Mouse (Mus musculus): Measurements from ENCODE around the gene Zc3h14. TPM values are rescaled to one million over a fixed set of nuclear protein-coding genes. Genes with fewer than 3 reads are reported as not detected.

Gene Zc3h14
- 126 and 127 TPM in 2 replicates for polyA plus RNA-seq (2015; fragmentation: Nextera tagmentation; extraction: Ambion mirVana)

DNA sequence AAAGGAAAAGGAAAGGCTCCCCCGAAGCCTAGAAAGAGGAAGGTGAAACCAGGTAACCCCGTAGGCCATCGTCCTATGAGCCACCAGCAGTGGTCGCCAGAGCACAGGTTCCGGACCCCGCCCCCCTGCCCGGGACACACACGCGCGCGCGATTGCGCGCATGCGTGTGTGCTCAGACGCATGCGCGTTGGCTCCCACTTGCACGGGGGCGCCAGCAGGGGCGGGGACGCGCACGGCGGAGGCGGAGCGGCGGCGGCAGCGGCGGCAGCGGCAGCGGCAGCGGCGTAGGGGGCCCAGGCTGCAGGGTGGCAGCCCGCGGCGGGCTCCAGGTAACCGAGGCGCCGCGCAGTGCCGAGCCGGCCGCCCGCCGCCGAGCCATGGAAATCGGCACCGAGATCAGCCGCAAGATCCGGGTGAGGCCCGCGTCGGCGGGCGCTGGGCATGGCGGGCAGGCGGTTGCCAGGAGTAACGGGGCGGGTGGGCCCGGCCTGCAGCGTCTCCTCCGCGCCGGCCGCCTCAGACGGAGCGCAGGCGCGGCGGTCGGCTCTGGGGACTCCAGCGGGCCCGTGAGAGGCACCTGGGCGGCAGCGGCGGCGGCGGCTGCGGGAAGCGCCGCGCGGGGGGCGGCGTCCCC, at the start of gene Zc3h14:
Gene Zc3h14, plus strand, starts transcription at position 219 of the 634 bp plus-strand sequence.
- ATAC-seq (replicated peaks): peak; percentile 91
- WGBS: under 1% methylated on average over 84 of the region's 87 CpGs
- no peaks in the 10 kb centered on the region for H3K36me3 ChIP-seq
- H3K4me3 ChIP-seq: peak within 1 kb of the TSS; percentile 97
- H3K27ac ChIP-seq (replicated peaks): peak within 1 kb of the TSS; percentile 96
- H3K9ac ChIP-seq (replicated peaks): peak within 1 kb of the TSS; percentile 94
- no peaks in the 10 kb centered on the region for H3K27me3 ChIP-seq
- peaks cover 43% of the 10 kb centered on the region for H3K4me1 ChIP-seq
- peak within 1 kb of the TSS; percentile 69 for H3K4me2 ChIP-seq (replicated peaks)
- H3K9me3 ChIP-seq: no peaks in the 10 kb centered on the region

DNA sequence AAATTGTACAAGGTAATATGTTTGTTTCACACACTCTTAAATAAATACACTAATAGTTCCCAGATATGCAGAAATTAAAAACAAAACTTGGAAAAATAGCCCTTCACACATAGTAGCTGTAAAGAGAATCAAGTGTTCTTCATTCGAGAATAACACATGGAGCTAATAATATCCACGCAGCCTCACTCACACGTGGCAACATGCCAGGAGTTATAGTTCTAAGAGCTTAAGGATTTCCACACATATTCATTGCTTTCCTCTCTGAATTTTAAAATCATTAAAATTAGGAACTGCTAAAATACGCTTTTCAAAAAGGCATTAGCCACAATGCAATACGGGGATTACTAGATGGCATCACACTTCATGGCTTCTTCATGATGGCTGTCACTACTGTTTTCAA, 49.6 kb upstream of the Zc3h14 start:
- 64% methylated on average over 5 of the region's 5 CpGs for WGBS
- Histone ChIP-seq H3K27me3 (no peaks in the 10 kb centered on the region), H3K9me3 (no peaks in the 10 kb centered on the region), H3K4me2 (replicated peaks) (no peak overlapping the region), H3K4me1 (peaks cover 7% of the 10 kb centered on the region; the same call in 1 of the 2 replicates), H3K4me3 (no peak overlapping the region), H3K36me3 (no peaks in the 10 kb centered on the region), H3K9ac (replicated peaks) (no peak overlapping the region), H3K27ac (replicated peaks) (no peak overlapping the region)
- ATAC-seq (replicated peaks): no peak

GRCm38 (mm10) chr12:98701564-98701963, 45.2 kb upstream of the Zc3h14 start:
- Histone ChIP-seq H3K4me1 (peaks cover 2% of the 10 kb centered on the region; the same call in 1 of the 2 replicates), H3K9ac (replicated peaks) (no peak overlapping the region), H3K4me2 (replicated peaks) (no peak overlapping the region), H3K4me3 (no peak overlapping the region), H3K27me3 (no peaks in the 10 kb centered on the region), H3K27ac (replicated peaks) (peak overlapping the region; percentile 75), H3K9me3 (no peaks in the 10 kb centered on the region), H3K36me3 (0 out of 2 replicates have a peak, but pooled peaks cover 3% of the 10 kb centered on the region)
- ATAC-seq (replicated peaks): peak; percentile 66
- WGBS: 66% methylated on average over 9 of the region's 9 CpGs

GRCm38 (mm10) chr12:98703554-98703953, 43.2 kb upstream of the Zc3h14 start:
- no peak overlapping the region for H3K9ac ChIP-seq (replicated peaks)
- no peak overlapping the region for H3K4me3 ChIP-seq
- WGBS: 88% methylated on average over 2 of the region's 2 CpGs
- H3K4me2 ChIP-seq (replicated peaks): no peak overlapping the region
- no peaks in the 10 kb centered on the region for H3K27me3 ChIP-seq
- 0 out of 2 replicates have a peak, but pooled peaks cover 3% of the 10 kb centered on the region for H3K36me3 ChIP-seq
- no peak overlapping the region for H3K27ac ChIP-seq (replicated peaks)
- no peaks in the 10 kb centered on the region for H3K9me3 ChIP-seq
- no peaks in the 10 kb centered on the region for H3K4me1 ChIP-seq
- no peak for ATAC-seq (replicated peaks)

DNA sequence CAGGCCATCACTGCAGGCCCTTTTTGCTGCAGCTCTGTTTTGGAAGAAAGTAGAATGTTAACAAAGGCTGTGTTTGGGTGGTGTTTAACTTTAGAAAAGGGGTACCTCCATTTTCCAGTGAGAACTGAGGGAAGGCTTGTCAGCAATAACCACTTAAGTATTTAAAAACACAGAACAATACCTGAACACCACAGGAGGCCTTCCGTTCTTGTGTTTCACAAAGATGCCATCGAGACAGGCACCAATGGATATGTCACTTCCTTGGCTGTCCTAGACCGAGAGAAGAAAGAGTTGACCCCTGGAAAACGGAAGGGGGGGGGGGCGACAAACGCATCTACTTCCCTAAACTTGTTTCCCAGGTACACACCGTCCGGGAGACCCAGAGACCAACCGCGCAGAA, 42.8 kb upstream of the Zc3h14 start:
- Histone ChIP-seq H3K4me2 (replicated peaks) (no peak overlapping the region), H3K4me3 (no peak overlapping the region), H3K27ac (replicated peaks) (no peak overlapping the region), H3K9ac (replicated peaks) (no peak overlapping the region), H3K27me3 (no peaks in the 10 kb centered on the region), H3K36me3 (0 out of 2 replicates have a peak, but pooled peaks cover 3% of the 10 kb centered on the region), H3K4me1 (no peaks in the 10 kb centered on the region), H3K9me3 (no peaks in the 10 kb centered on the region)
- ATAC-seq (replicated peaks): no peak
- WGBS: 65% methylated on average over 10 of the region's 10 CpGs

DNA sequence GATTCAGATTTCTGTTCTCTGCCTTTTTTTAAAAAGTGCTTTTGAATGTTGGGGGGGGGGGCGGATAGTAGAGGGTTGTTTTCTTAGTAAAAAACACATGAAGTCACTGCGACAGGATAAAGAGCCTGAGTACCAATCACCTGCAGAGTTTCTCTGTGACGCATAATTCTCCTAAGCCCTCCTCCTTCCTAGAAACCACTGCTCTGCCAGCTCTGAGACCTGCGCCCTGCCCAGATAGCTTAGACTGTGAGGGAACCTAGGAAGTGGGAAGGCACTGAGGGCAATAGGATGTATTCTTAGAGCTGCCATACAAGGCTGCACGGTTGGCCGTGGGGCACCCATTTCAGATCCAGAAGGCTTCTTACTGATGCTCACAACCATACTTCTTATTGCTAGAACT, 33.9 kb upstream of the Zc3h14 start:
- H3K4me1 ChIP-seq: no peaks in the 10 kb centered on the region
- no peak overlapping the region for H3K4me3 ChIP-seq
- H3K4me2 ChIP-seq (replicated peaks): no peak overlapping the region
- H3K36me3 ChIP-seq: no peaks in the 10 kb centered on the region
- H3K27ac ChIP-seq (replicated peaks): no peak overlapping the region
- no peak for ATAC-seq (replicated peaks)
- H3K27me3 ChIP-seq: no peaks in the 10 kb centered on the region
- no peak overlapping the region for H3K9ac ChIP-seq (replicated peaks)
- no peaks in the 10 kb centered on the region for H3K9me3 ChIP-seq
- 70% methylated on average over 6 of the region's 6 CpGs for WGBS

DNA sequence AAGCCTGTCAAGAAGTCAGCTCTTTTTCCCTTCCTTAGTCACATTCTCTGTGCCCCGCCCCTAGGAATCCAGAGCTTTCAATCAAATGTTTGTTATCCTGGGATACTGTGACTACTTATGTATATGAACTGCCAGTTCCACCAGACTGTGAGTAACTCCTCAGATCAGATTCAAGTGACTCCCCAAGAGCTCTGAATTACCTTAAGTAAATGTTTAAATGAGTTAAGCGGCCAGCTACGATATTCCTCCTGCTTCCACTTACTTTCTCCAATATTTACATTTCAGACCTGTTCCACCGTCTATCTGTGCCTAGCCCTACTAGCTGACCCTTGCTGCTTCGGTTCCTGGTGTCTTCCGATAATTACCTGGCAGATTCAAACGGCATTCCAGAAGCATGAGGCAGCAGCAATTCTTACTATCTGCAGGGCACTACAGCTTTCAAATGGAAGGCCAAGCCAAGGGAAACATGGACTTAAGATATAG, 33.1 kb upstream of the Zc3h14 start:
- H3K4me3 ChIP-seq: no peak overlapping the region
- H3K27me3 ChIP-seq: no peaks in the 10 kb centered on the region
- H3K4me1 ChIP-seq: no peaks in the 10 kb centered on the region
- H3K9ac ChIP-seq (replicated peaks): no peak overlapping the region
- H3K9me3 ChIP-seq: no peaks in the 10 kb centered on the region
- no peak for ATAC-seq (replicated peaks)
- WGBS: 69% methylated on average over 7 of the region's 7 CpGs
- H3K27ac ChIP-seq (replicated peaks): no peak overlapping the region
- no peaks in the 10 kb centered on the region for H3K36me3 ChIP-seq
- H3K4me2 ChIP-seq (replicated peaks): no peak overlapping the region

GRCm38 (mm10) chr12:98714757-98715156, 32.0 kb upstream of the Zc3h14 start:
- no peak for ATAC-seq (replicated peaks)
- Histone ChIP-seq H3K9ac (replicated peaks) (no peak overlapping the region), H3K4me1 (peaks cover 3% of the 10 kb centered on the region), H3K4me3 (no peak overlapping the region), H3K4me2 (replicated peaks) (no peak overlapping the region), H3K9me3 (no peaks in the 10 kb centered on the region), H3K27ac (replicated peaks) (no peak overlapping the region), H3K36me3 (no peaks in the 10 kb centered on the region), H3K27me3 (no peaks in the 10 kb centered on the region)
- WGBS: 35% methylated on average over 11 of the region's 11 CpGs

GRCm38 (mm10) chr12:98716142-98716541, 30.6 kb upstream of the Zc3h14 start:
- Histone ChIP-seq H3K9ac (replicated peaks) (no peak overlapping the region), H3K4me2 (replicated peaks) (no peak overlapping the region), H3K4me1 (peaks cover 17% of the 10 kb centered on the region), H3K27me3 (no peaks in the 10 kb centered on the region), H3K36me3 (no peaks in the 10 kb centered on the region), H3K27ac (replicated peaks) (no peak overlapping the region), H3K9me3 (no peaks in the 10 kb centered on the region), H3K4me3 (no peak overlapping the region)
- ATAC-seq (replicated peaks): no peak
- WGBS: 95% methylated on average over 2 of the region's 2 CpGs

- Histone ChIP-seq H3K4me1 (peaks cover 24% of the 10 kb centered on the region), H3K27ac (replicated peaks) (peak overlapping the region; percentile 86), H3K27me3 (no peaks in the 10 kb centered on the region), H3K9ac (replicated peaks) (no peak overlapping the region), H3K4me2 (replicated peaks) (peak overlapping the region; percentile 14; the same call in 1 of the 2 replicates), H3K4me3 (no peak overlapping the region), H3K36me3 (no peaks in the 10 kb centered on the region), H3K9me3 (no peaks in the 10 kb centered on the region)
- 29% methylated on average over 3 of the region's 3 CpGs for WGBS
- peak; percentile 85 for ATAC-seq (replicated peaks)
These were observed 26.1 kb upstream of the Zc3h14 start for GRCm38 (mm10) chr12:98720628-98721027.

DNA sequence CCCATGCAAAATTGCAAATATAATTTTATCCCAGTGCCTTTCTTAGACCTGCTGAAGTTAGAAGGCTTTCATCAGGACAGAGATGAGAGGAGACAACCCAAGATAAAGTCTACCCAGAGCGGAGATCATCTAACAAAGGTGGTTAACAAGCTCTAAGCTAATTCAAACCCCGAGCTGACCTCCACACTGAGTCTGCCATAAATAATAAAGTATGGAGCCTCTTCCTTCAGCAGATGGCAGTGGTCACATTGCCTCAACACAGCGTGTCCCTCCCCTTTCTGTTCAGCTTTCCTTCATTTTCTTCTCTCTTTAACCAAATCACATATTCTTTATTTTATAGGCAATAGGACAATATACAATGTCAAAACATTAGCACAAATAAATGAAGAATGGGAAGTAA, 25.7 kb upstream of the Zc3h14 start:
- Histone ChIP-seq H3K4me3 (no peak overlapping the region), H3K9ac (replicated peaks) (no peak overlapping the region), H3K9me3 (no peaks in the 10 kb centered on the region), H3K4me1 (peaks cover 24% of the 10 kb centered on the region), H3K36me3 (no peaks in the 10 kb centered on the region), H3K4me2 (replicated peaks) (peak overlapping the region; percentile 14; the same call in 1 of the 2 replicates), H3K27me3 (no peaks in the 10 kb centered on the region), H3K27ac (replicated peaks) (peak overlapping the region; percentile 86)
- ATAC-seq (replicated peaks): peak; percentile 75
- 36% methylated on average over 3 of the region's 3 CpGs for WGBS

DNA sequence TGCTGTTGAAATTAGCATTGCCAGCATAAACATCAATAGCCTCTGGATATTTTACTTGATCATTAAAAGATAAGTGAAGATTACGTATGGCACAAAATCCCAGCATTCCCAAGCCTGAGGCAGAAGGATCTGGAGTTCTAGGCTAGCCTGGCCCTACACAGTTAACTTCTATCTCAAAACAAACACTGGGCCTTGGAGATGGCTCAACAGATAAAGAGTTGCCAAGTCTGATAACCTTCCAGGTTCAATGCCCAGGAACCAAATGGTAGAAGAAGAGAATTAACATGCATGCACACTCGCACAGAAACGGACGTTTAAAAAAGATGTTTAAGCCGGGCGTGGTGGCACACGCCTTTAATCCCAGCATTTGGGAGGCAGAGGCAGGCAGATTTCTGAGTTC, 22.5 kb upstream of the Zc3h14 start:
- 96% methylated on average over 7 of the region's 7 CpGs for WGBS
- no peak overlapping the region for H3K9ac ChIP-seq (replicated peaks)
- H3K9me3 ChIP-seq: no peaks in the 10 kb centered on the region
- no peak overlapping the region for H3K4me3 ChIP-seq
- H3K4me1 ChIP-seq: peaks cover 24% of the 10 kb centered on the region
- H3K4me2 ChIP-seq (replicated peaks): no peak overlapping the region
- no peaks in the 10 kb centered on the region for H3K27me3 ChIP-seq
- H3K27ac ChIP-seq (replicated peaks): no peak overlapping the region
- no peaks in the 10 kb centered on the region for H3K36me3 ChIP-seq
- no peak for ATAC-seq (replicated peaks)

DNA sequence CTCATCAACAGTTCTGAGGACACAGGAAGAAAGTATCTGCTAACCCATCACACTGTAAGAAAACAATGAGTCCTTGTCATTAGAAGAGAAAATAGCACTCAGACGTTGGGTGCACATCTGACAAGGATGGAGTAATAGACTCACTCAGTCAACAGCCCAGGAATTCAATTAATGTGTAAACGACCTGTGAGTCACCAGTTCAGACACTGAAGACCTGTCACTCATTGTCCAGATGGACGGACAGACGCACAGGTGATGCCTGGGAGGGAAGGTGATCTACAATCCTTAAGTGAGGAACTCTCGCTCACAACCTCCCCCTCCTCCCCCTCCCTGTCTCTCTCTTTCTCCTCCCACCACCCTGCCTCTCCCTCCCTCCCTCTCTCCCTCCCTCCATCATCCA, 21.8 kb upstream of the Zc3h14 start:
- H3K27ac ChIP-seq (replicated peaks): no peak overlapping the region
- no peak overlapping the region for H3K4me2 ChIP-seq (replicated peaks)
- no peaks in the 10 kb centered on the region for H3K9me3 ChIP-seq
- no peaks in the 10 kb centered on the region for H3K36me3 ChIP-seq
- no peak for ATAC-seq (replicated peaks)
- H3K4me3 ChIP-seq: no peak overlapping the region
- peaks cover 20% of the 10 kb centered on the region for H3K4me1 ChIP-seq
- no peaks in the 10 kb centered on the region for H3K27me3 ChIP-seq
- no peak overlapping the region for H3K9ac ChIP-seq (replicated peaks)
- 62% methylated on average over 5 of the region's 5 CpGs for WGBS

Data from forebrain, embryonic 15.5 days (tissue).